Mouse (Mus musculus): ENCODE results near the gene Ttn.

DNA sequence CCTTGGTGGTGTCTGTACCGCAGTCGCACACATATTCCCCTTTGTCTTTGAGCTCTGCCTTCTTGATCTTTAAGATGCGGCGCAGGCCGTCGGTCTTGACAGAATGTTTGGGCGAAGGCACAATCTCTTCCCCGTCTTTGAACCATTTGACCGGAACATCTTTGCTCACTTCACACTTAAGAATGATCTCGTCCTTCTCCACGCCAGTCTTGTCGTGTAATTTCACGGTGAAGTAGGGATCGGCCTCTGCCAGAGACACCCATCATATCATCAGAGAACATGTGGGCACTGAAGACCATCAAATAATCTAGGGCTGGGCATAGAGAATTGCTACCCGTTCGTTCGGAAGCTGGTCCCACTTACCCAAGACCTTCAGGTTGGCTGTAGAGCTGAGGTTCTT is 171.2 kb downstream of the Ttn start:
- no peak for TF ChIP-seq POLR2A (IDR thresholded peaks at IDR 0.05; ENCODE audit: insufficient read length, low read depth)
- TF ChIP-seq USF1 (IDR thresholded peaks at IDR 0.05; ENCODE audit: low read depth), result no peak
- no peak for TF ChIP-seq POLR2AphosphoS2 (IDR thresholded peaks at IDR 0.05; ENCODE audit: insufficient read length, low read depth)
- no peak for TF ChIP-seq SRF (IDR thresholded peaks at IDR 0.05; ENCODE audit: control insufficient read depth, insufficient read length, low read depth)
- TF ChIP-seq MYOD1 (IDR thresholded peaks at IDR 0.05; ENCODE audit: control insufficient read depth in 1 of 3, insufficient read length in 2 of 3, low read depth in 2 of 3), result no peak
- TF ChIP-seq MYOG (IDR thresholded peaks at IDR 0.05; ENCODE audit: control insufficient read depth in 1 of 3, insufficient read depth in 1 of 3, insufficient read length in 2 of 3, low read depth in 2 of 3), result no peak
- no peak for TF ChIP-seq CEBPB (IDR thresholded peaks at IDR 0.05; ENCODE audit: insufficient read depth, poor library complexity, severe bottlenecking)
- no peak for TF ChIP-seq MAX (IDR thresholded peaks at IDR 0.05; ENCODE audit: low read depth)
- TF ChIP-seq TCF12 (IDR thresholded peaks at IDR 0.05; ENCODE audit: insufficient read depth, poor library complexity, severe bottlenecking), result no peak
- TF ChIP-seq REST (IDR thresholded peaks at IDR 0.05; ENCODE audit: insufficient read depth, insufficient read length), result no peak
- TF ChIP-seq TCF3 (IDR thresholded peaks at IDR 0.05; ENCODE audit: insufficient read length, low read depth), result no peak
- TF ChIP-seq E2F4 (IDR thresholded peaks at IDR 0.05; ENCODE audit: insufficient read depth), result no peak
